Mouse (Mus musculus): ENCODE results near the gene Kbtbd13. TPM values are rescaled to one million over a fixed set of nuclear protein-coding genes. Genes with fewer than 3 reads are reported as not detected.
"Not testable (repeated sequence)": the region's sequence is repeated elsewhere in the genome, so short reads cannot be mapped to it uniquely, and the experiment has no call there.

The Kbtbd13 gene
- polyA plus RNA-seq, 1 experiment from 2014 or later = 2.2 TPM

GRCm38 (mm10) chr9:65345439-65345838 lies 46.0 kb downstream of the Kbtbd13 start:
- peak overlapping the region; percentile 81 for H3K4me2 ChIP-seq
- peak overlapping the region; percentile 99 for H3K9ac ChIP-seq
- not testable (repeated sequence) for H3K9me3 ChIP-seq (replicated peaks); ATAC-seq (replicated peaks; ENCODE audit: low FRiP score); H3K36me3 ChIP-seq; H3K27me3 ChIP-seq
- peak overlapping the region; percentile 99 for H3K27ac ChIP-seq
- 68% methylated on average over 11 of the region's 11 CpGs for WGBS
- H3K4me3 ChIP-seq (replicated peaks) = peak overlapping the region; percentile 89
- peaks cover 11% of the 10 kb centered on the region for H3K4me1 ChIP-seq

- Histone ChIP-seq H3K4me1 (no peaks in the 10 kb centered on the region), H3K27me3 (0 out of 2 replicates have a peak, but pooled peaks cover 2% of the 10 kb centered on the region), H3K4me3 (replicated peaks) (no peak overlapping the region), H3K36me3 (no peaks in the 10 kb centered on the region), H3K9ac (no peak overlapping the region), H3K27ac (no peak overlapping the region), H3K9me3 (replicated peaks) (peaks cover 5% of the 10 kb centered on the region; the same call in 1 of the 2 replicates), H3K4me2 (no peak overlapping the region)
- 89% methylated on average over 2 of the region's 2 CpGs for WGBS
- ATAC-seq (replicated peaks; ENCODE audit: low FRiP score) = no peak
Observed at GRCm38 (mm10) chr9:65340414-65340813, 51.0 kb downstream of the Kbtbd13 start.

- Histone ChIP-seq H3K9me3 (replicated peaks) (no peaks in the 10 kb centered on the region), H3K4me1 (no peaks in the 10 kb centered on the region), H3K27me3 (0 out of 2 replicates have a peak, but pooled peaks cover 2% of the 10 kb centered on the region), H3K4me2 (no peak overlapping the region), H3K9ac (no peak overlapping the region), H3K27ac (no peak overlapping the region), H3K4me3 (replicated peaks) (no peak overlapping the region), H3K36me3 (no peaks in the 10 kb centered on the region)
- 86% methylated on average over 4 of the region's 4 CpGs for WGBS
- no peak for ATAC-seq (replicated peaks; ENCODE audit: low FRiP score)
Observed at GRCm38 (mm10) chr9:65339146-65339545, 52.3 kb downstream of the Kbtbd13 start.

Other genes with a start within 250 kb of the Kbtbd13 start
- gene Parp16, start 196.3 kb downstream of the Kbtbd13 start, polyA plus RNA-seq (2015; fragmentation: Nextera tagmentation; extraction: Ambion mirVana) = 7.9 and 8.1 TPM in 2 replicates
- gene Cilp, start 126.5 kb downstream of the Kbtbd13 start, polyA plus RNA-seq (2015; fragmentation: Nextera tagmentation; extraction: Ambion mirVana) = 0.66 and 1.1 TPM in 2 replicates
- 50.6 and 53.5 TPM in 2 replicates for gene Clpx, start 97.4 kb downstream of the Kbtbd13 start, polyA plus RNA-seq (2015; fragmentation: Nextera tagmentation; extraction: Ambion mirVana)
- gene Pdcd7, start 45.5 kb downstream of the Kbtbd13 start, polyA plus RNA-seq (2015; fragmentation: Nextera tagmentation; extraction: Ambion mirVana) = 9.2 and 9.8 TPM in 2 replicates
- gene Ubap1l, start 30.6 kb downstream of the Kbtbd13 start, polyA plus RNA-seq (2015; fragmentation: Nextera tagmentation; extraction: Ambion mirVana) = 0.14 and 0.31 TPM in 2 replicates
- 13.4 and 16.1 TPM in 2 replicates for gene Rasl12, start 6.9 kb upstream of the Kbtbd13 start, polyA plus RNA-seq (2015; fragmentation: Nextera tagmentation; extraction: Ambion mirVana)
- gene Slc51b, start 31.3 kb upstream of the Kbtbd13 start, polyA plus RNA-seq (2015; fragmentation: Nextera tagmentation; extraction: Ambion mirVana) = 3.1 and 4.3 TPM in 2 replicates
- 21.1 and 25.3 TPM in 2 replicates for gene Mtfmt, start 44.1 kb upstream of the Kbtbd13 start, polyA plus RNA-seq (2015; fragmentation: Nextera tagmentation; extraction: Ambion mirVana)
- gene Spg21, start 69.3 kb upstream of the Kbtbd13 start, polyA plus RNA-seq (2015; fragmentation: Nextera tagmentation; extraction: Ambion mirVana) = 111 and 126 TPM in 2 replicates
- gene Ankdd1a, start 128.5 kb upstream of the Kbtbd13 start, polyA plus RNA-seq (2015; fragmentation: Nextera tagmentation; extraction: Ambion mirVana) = not detected in 2 replicates
- 14.9 and 20.0 TPM in 2 replicates for gene Plekho2, start 188.4 kb upstream of the Kbtbd13 start, polyA plus RNA-seq (2015; fragmentation: Nextera tagmentation; extraction: Ambion mirVana)
- 12.7 and 17.5 TPM in 2 replicates for gene Pif1, start 195.5 kb upstream of the Kbtbd13 start, polyA plus RNA-seq (2015; fragmentation: Nextera tagmentation; extraction: Ambion mirVana)
- gene Rbpms2, start 238.0 kb upstream of the Kbtbd13 start, polyA plus RNA-seq (2015; fragmentation: Nextera tagmentation; extraction: Ambion mirVana) = 29.8 and 30.3 TPM in 2 replicates